Mouse (Mus musculus) liver, embryonic 14.5 days (tissue): ENCODE results near the gene Hoxb5.

Source experiments
- CTCF ChIP-seq: IDR thresholded peaks from 2 replicates; pipeline ENCODE4 v1.5.1; 2016; ENCODE audit warnings: antibody characterized with exemption, low read depth, control low read depth
- EP300 ChIP-seq: IDR thresholded peaks from 2 replicates; pipeline ENCODE4 v1.6.1; 2016; ENCODE audit warnings: antibody characterized with exemption, low read depth

DNA sequence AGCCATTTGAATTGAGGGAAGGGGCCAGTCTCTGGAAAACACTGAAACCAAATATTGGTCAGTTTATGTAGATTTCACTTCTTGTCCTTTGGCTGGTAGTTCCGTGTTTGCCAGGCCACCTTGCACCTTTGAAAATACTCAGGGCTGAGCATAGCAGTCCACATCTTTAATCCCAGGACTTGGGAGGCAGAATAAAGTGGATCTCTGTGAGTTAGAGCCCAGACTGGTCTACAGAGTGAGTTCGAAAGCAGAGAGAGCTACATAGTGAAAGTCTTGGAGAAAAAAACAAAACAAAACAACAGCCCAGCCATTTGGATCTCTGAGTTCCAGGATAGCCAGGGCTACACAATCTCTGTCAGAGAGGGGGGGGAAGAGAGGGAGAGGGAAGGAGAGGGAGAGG, 46.0 kb upstream of the Hoxb5 start:
- TF ChIP-seq CTCF (no peak), EP300 (no peak)
